Mouse (Mus musculus): ENCODE data around the gene Timp3. TPM values are rescaled to one million over a fixed set of nuclear protein-coding genes. Genes with fewer than 3 reads are reported as not detected.

Timp3 gene
- polyA plus RNA-seq, 1 experiment from 2014 or later = 208 TPM

- Histone ChIP-seq H3K4me2 (replicated peaks; ENCODE audit: low read depth, low read length) (no peak overlapping the region), H3K4me1 (ENCODE audit: insufficient read depth, low read depth, low read length) (no peaks in the 10 kb centered on the region), H3K27ac (ENCODE audit: low read length) (no peak overlapping the region), H3K27me3 (replicated peaks; ENCODE audit: insufficient read depth, low read length) (no peaks in the 10 kb centered on the region), H3K36me3 (ENCODE audit: insufficient read depth, low read length) (no peaks in the 10 kb centered on the region), H3K4me3 (ENCODE audit: low read depth, low read length) (no peak overlapping the region), H3K9ac (replicated peaks; ENCODE audit: low read depth) (no peak overlapping the region), H3K9me3 (ENCODE audit: low read length) (no peaks in the 10 kb centered on the region)
- DNase-seq (ENCODE audit: low spot score) = no peak
- no peak for ATAC-seq
- 73% methylated on average over 2 of the region's 2 CpGs for whole genome bisulfite sequencing
- no peak for TF ChIP-seq EP300 (IDR thresholded peaks at IDR 0.05)
- TF ChIP-seq CTCF (IDR thresholded peaks at IDR 0.05) = no peak
Observed at GRCm38 (mm10) chr10:86278481-86278880, 21.7 kb upstream of the Timp3 start.

GRCm38 (mm10) chr10:86279579-86280168, 20.5 kb upstream of the Timp3 start:
- H3K4me1 ChIP-seq (ENCODE audit: insufficient read depth, low read depth, low read length) = no peaks in the 10 kb centered on the region
- H3K4me3 ChIP-seq (ENCODE audit: low read depth, low read length) = no peak overlapping the region
- H3K27ac ChIP-seq (ENCODE audit: low read length) = no peak overlapping the region
- H3K4me2 ChIP-seq (replicated peaks; ENCODE audit: low read depth, low read length) = no peak overlapping the region
- ATAC-seq (no peak), DNase-seq (ENCODE audit: low spot score) (no peak)
- H3K9ac ChIP-seq (replicated peaks; ENCODE audit: low read depth) = no peak overlapping the region
- 82% methylated on average over 7 of the region's 7 CpGs for WGBS
- no peaks in the 10 kb centered on the region for H3K36me3 ChIP-seq (ENCODE audit: insufficient read depth, low read length)
- H3K27me3 ChIP-seq (replicated peaks; ENCODE audit: insufficient read depth, low read length) = no peaks in the 10 kb centered on the region
- no peaks in the 10 kb centered on the region for H3K9me3 ChIP-seq (ENCODE audit: low read length)
- no peak for TF ChIP-seq EP300 (IDR thresholded peaks at IDR 0.05)
- no peak for TF ChIP-seq CTCF (IDR thresholded peaks at IDR 0.05)

- H3K27ac ChIP-seq (ENCODE audit: low read length) = 0 out of 2 replicates have a peak overlapping the region, but pooled peaks have one; percentile 4
Observed at GRCm38 (mm10) chr10:86281238-86281637, 18.9 kb upstream of the Timp3 start.

GRCm38 (mm10) chr10:86286508-86286907, 13.7 kb upstream of the Timp3 start:
- 63% methylated on average over 7 of the region's 7 CpGs for WGBS
- Histone ChIP-seq H3K9ac (replicated peaks; ENCODE audit: low read depth) (no peak overlapping the region), H3K4me1 (ENCODE audit: insufficient read depth, low read depth, low read length) (no peaks in the 10 kb centered on the region), H3K4me3 (ENCODE audit: low read depth, low read length) (no peak overlapping the region), H3K9me3 (ENCODE audit: low read length) (no peaks in the 10 kb centered on the region), H3K27me3 (replicated peaks; ENCODE audit: insufficient read depth, low read length) (no peaks in the 10 kb centered on the region), H3K27ac (ENCODE audit: low read length) (no peak overlapping the region), H3K36me3 (ENCODE audit: insufficient read depth, low read length) (no peaks in the 10 kb centered on the region), H3K4me2 (replicated peaks; ENCODE audit: low read depth, low read length) (no peak overlapping the region)
- ATAC-seq = peak; percentile 71
- peak; percentile 91 for DNase-seq (ENCODE audit: low spot score)
- no peak for TF ChIP-seq CTCF (IDR thresholded peaks at IDR 0.05)
- TF ChIP-seq EP300 (IDR thresholded peaks at IDR 0.05) = peak; percentile 97

More at GRCm38 (mm10) chr10:86281238-86281637, 18.9 kb upstream of the Timp3 start:
- DNase-seq (ENCODE audit: low spot score) (peak; percentile 84), ATAC-seq (peak; percentile 91)
- Histone ChIP-seq H3K4me2 (replicated peaks; ENCODE audit: low read depth, low read length) (no peak overlapping the region), H3K27me3 (replicated peaks; ENCODE audit: insufficient read depth, low read length) (no peaks in the 10 kb centered on the region), H3K9ac (replicated peaks; ENCODE audit: low read depth) (no peak overlapping the region), H3K4me3 (ENCODE audit: low read depth, low read length) (no peak overlapping the region), H3K4me1 (ENCODE audit: insufficient read depth, low read depth, low read length) (no peaks in the 10 kb centered on the region), H3K36me3 (ENCODE audit: insufficient read depth, low read length) (no peaks in the 10 kb centered on the region), H3K9me3 (ENCODE audit: low read length) (no peaks in the 10 kb centered on the region)
- WGBS = 64% methylated on average over 8 of the region's 8 CpGs
- TF ChIP-seq EP300 (IDR thresholded peaks at IDR 0.05) (peak; percentile 90), CTCF (IDR thresholded peaks at IDR 0.05) (peak; percentile 40; the same call in 1 of the 2 replicates)

GRCm38 (mm10) chr10:86290109-86290771, 9.9 kb upstream of the Timp3 start:
- Histone ChIP-seq H3K4me2 (replicated peaks; ENCODE audit: low read depth, low read length) (no peak overlapping the region), H3K9me3 (ENCODE audit: low read length) (no peaks in the 10 kb centered on the region), H3K36me3 (ENCODE audit: insufficient read depth, low read length) (no peaks in the 10 kb centered on the region), H3K4me3 (ENCODE audit: low read depth, low read length) (no peak overlapping the region), H3K9ac (replicated peaks; ENCODE audit: low read depth) (no peak overlapping the region), H3K27ac (ENCODE audit: low read length) (peak overlapping the region; percentile 84), H3K4me1 (ENCODE audit: insufficient read depth, low read depth, low read length) (no peaks in the 10 kb centered on the region), H3K27me3 (replicated peaks; ENCODE audit: insufficient read depth, low read length) (no peaks in the 10 kb centered on the region)
- peak; percentile 93 for ATAC-seq
- TF ChIP-seq EP300 (IDR thresholded peaks at IDR 0.05) (peak; percentile 98), CTCF (IDR thresholded peaks at IDR 0.05) (no peak)
- peak; percentile 94 for DNase-seq (ENCODE audit: low spot score)
- WGBS = 24% methylated on average over 8 of the region's 8 CpGs

- no peak for ATAC-seq
- TF ChIP-seq EP300 (IDR thresholded peaks at IDR 0.05) (no peak), CTCF (IDR thresholded peaks at IDR 0.05) (peak; percentile 61)
Observed at GRCm38 (mm10) chr10:86293880-86294279, 6.3 kb upstream of the Timp3 start.

More at GRCm38 (mm10) chr10:86293880-86294279, 6.3 kb upstream of the Timp3 start:
- Histone ChIP-seq H3K4me3 (ENCODE audit: low read depth, low read length) (no peak overlapping the region), H3K9ac (replicated peaks; ENCODE audit: low read depth) (no peak overlapping the region), H3K4me1 (ENCODE audit: insufficient read depth, low read depth, low read length) (peaks cover 3% of the 10 kb centered on the region; the same call in 1 of the 2 replicates), H3K4me2 (replicated peaks; ENCODE audit: low read depth, low read length) (no peak overlapping the region), H3K9me3 (ENCODE audit: low read length) (no peaks in the 10 kb centered on the region), H3K27me3 (replicated peaks; ENCODE audit: insufficient read depth, low read length) (no peaks in the 10 kb centered on the region), H3K27ac (ENCODE audit: low read length) (no peak overlapping the region), H3K36me3 (ENCODE audit: insufficient read depth, low read length) (no peaks in the 10 kb centered on the region)
- 72% methylated on average over 1 of the region's 1 CpGs for WGBS
- no peak for DNase-seq (ENCODE audit: low spot score)
